Mouse (Mus musculus): Measurements from ENCODE around the gene Rps6ka1. TPM values are rescaled to one million over a fixed set of nuclear protein-coding genes. Genes with fewer than 3 reads are reported as not detected.

The Rps6ka1 gene
- polyA plus RNA-seq, 1 experiment from 2014 or later, result 25.3 TPM

DNA sequence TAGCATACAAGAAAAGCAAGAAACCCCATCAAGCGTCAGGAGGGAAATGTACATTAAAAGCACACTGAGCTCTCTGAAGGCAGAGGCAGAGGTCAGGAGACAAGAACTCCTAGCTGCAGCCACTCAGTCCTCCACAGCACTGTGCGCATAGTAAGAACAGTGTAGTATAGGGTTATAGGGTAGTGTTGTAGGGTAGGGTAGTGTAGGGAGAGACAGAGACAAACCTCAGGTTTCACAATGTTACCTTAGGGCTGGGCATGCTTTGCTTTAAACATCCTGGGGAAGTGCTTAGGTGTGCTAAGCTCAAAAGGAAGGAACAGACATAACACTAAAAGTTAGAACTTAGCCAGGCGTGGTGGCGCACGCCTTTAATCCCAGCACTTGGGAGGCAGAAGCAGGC, 52.4 kb downstream of the Rps6ka1 start:
- no peak for ATAC-seq (ENCODE audit: low FRiP score)
- no peak overlapping the region for H3K27ac ChIP-seq
- WGBS, result 96% methylated on average over 5 of the region's 5 CpGs

DNA sequence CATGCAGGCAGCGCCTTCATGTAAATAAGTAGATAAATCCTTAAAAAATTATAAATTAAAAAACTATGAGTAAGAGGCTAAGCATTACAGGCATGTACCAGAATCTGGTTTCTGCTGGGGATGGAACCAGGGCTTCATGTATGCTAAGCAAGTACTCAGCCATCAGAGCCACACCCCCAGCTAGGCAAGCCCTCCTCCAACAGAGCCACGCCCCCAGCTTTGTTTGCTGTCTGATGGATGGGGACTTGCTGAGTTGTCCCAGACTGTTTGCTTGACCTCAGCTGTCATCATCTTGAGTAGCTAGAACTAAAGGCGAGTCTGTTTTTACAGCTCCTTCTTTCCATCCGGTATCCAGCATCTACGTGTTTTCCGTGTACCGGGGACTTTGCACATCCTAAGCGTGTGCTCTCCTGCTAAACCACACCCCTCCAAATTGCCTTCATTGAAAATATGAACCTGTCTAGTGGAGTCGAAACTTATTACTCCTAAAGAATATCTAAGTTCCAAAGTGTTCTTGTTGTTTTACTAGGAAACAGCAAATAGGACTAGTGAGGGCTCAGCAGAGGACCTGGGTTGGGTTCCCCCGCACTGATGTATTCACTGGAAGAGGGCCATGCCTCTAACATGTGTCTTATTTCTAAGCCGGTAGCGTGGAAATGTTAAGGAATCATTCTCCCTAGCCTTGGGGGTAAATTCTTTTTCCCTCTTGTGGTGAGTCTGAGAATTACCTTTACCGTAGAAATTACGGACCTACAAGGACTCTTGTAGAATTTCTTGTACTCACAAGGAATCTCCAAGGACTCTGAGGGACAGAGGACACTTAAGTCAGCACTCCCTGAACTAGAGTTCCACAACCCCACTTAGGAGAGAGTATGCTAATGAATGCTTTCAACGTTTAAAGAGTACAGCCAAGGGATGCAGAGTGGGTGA, 54.4 kb downstream of the Rps6ka1 start:
- H3K9ac ChIP-seq, result no peak overlapping the region
- H3K4me3 ChIP-seq (replicated peaks; ENCODE audit: low read length), result no peak overlapping the region
- 68% methylated on average over 15 of the region's 15 CpGs for WGBS
- H3K4me1 ChIP-seq (replicated peaks; ENCODE audit: control insufficient read depth, insufficient read depth, low read length), result no peaks in the 10 kb centered on the region
- no peak overlapping the region for H3K27ac ChIP-seq
- H3K9me3 ChIP-seq (ENCODE audit: control insufficient read depth, low read length), result no peaks in the 10 kb centered on the region
- H3K4me2 ChIP-seq (replicated peaks), result no peak overlapping the region
- H3K27me3 ChIP-seq (ENCODE audit: control insufficient read depth, insufficient read depth, low read length), result no peaks in the 10 kb centered on the region
- no peak for ATAC-seq (ENCODE audit: low FRiP score)
- no peaks in the 10 kb centered on the region for H3K36me3 ChIP-seq (replicated peaks; ENCODE audit: control insufficient read depth, insufficient read depth)
- DNase-seq (ENCODE audit: low spot score), result no peak

More for the DNA sequence above, 52.4 kb downstream of the Rps6ka1 start:
- H3K4me2 ChIP-seq (replicated peaks), result no peak overlapping the region
- H3K9ac ChIP-seq, result no peak overlapping the region
- no peaks in the 10 kb centered on the region for H3K27me3 ChIP-seq (ENCODE audit: control insufficient read depth, insufficient read depth, low read length)
- H3K4me3 ChIP-seq (replicated peaks; ENCODE audit: low read length), result no peak overlapping the region
- H3K36me3 ChIP-seq (replicated peaks; ENCODE audit: control insufficient read depth, insufficient read depth), result no peaks in the 10 kb centered on the region
- H3K4me1 ChIP-seq (replicated peaks; ENCODE audit: control insufficient read depth, insufficient read depth, low read length), result no peaks in the 10 kb centered on the region
- no peaks in the 10 kb centered on the region for H3K9me3 ChIP-seq (ENCODE audit: control insufficient read depth, low read length)
- DNase-seq (ENCODE audit: low spot score), result no peak

DNA sequence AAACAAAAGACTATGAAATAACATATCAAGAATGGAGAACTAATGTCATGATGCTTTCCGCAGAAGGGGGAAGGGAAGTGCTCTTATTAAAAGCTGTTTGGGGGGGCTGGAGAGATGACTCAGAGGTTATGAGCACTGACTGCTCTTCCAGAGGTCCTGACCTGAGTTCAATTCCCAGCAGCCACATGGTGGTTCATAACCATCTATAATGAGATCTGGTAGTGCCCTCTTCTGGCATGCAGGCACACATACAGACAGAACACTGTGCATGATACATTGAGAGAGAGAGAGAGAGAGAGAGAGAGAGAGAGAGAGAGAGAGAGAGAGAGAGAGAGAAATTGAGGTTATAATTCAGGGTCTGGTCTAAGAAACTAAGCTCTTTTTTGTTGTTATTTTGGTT, 57.1 kb downstream of the Rps6ka1 start:
- no peak for DNase-seq (ENCODE audit: low spot score)
- H3K36me3 ChIP-seq (replicated peaks; ENCODE audit: control insufficient read depth, insufficient read depth), result no peaks in the 10 kb centered on the region
- H3K9me3 ChIP-seq (ENCODE audit: control insufficient read depth, low read length), result no peaks in the 10 kb centered on the region
- ATAC-seq (ENCODE audit: low FRiP score), result no peak
- H3K4me3 ChIP-seq (replicated peaks; ENCODE audit: low read length), result no peak overlapping the region
- H3K9ac ChIP-seq, result no peak overlapping the region
- H3K27me3 ChIP-seq (ENCODE audit: control insufficient read depth, insufficient read depth, low read length), result 0 out of 2 replicates have a peak, but pooled peaks cover 6% of the 10 kb centered on the region
- WGBS, result 100% methylated on average over 1 of the region's 1 CpGs
- H3K27ac ChIP-seq, result no peak overlapping the region
- no peaks in the 10 kb centered on the region for H3K4me1 ChIP-seq (replicated peaks; ENCODE audit: control insufficient read depth, insufficient read depth, low read length)
- H3K4me2 ChIP-seq (replicated peaks), result no peak overlapping the region

DNA sequence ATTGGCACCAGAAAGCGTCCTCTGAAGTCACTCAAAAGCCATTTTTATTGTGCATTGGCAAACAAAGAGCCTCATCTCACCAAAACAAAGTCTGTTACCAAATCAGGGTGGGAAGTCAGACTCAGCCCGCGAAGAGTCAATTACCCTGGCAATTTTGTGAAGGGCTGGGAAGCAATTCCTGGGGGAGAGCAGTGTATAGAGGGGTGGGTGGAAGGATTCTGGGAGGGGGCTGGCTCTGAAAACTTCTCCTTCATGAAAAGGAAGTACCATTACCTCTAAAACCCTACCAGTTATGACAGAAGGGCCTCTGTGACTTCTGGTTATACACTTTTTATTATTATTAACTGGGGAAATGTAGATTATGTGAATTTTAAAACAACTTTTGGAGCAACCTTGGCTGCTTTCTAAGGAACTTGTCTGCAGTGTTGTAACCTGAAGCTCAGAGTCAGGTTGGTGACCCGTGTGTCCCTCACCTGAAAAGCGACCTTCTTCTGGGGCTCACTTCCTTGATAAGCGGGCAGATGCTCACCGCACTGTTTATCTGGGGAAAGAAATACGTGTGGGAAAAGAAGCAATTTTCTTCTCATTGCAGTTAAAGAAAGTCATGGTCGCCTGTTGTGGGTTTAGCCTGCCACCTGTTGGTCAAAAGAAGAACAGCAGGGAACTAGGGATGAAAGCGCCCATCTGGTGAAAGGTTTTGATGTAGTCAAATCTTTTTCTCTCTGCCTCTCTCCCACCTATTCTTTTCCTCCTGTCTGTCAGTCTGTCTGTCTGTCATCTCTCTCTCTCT, 58.1 kb downstream of the Rps6ka1 start:
- Histone ChIP-seq H3K9me3 (ENCODE audit: control insufficient read depth, low read length) (no peaks in the 10 kb centered on the region), H3K9ac (no peak overlapping the region), H3K4me1 (replicated peaks; ENCODE audit: control insufficient read depth, insufficient read depth, low read length) (no peaks in the 10 kb centered on the region), H3K4me2 (replicated peaks) (no peak overlapping the region), H3K4me3 (replicated peaks; ENCODE audit: low read length) (no peak overlapping the region), H3K36me3 (replicated peaks; ENCODE audit: control insufficient read depth, insufficient read depth) (no peaks in the 10 kb centered on the region), H3K27me3 (ENCODE audit: control insufficient read depth, insufficient read depth, low read length) (0 out of 2 replicates have a peak, but pooled peaks cover 6% of the 10 kb centered on the region), H3K27ac (no peak overlapping the region)
- WGBS, result 4% methylated on average over 10 of the region's 10 CpGs
- ATAC-seq (ENCODE audit: low FRiP score) (no peak), DNase-seq (ENCODE audit: low spot score) (peak; percentile 85)

DNA sequence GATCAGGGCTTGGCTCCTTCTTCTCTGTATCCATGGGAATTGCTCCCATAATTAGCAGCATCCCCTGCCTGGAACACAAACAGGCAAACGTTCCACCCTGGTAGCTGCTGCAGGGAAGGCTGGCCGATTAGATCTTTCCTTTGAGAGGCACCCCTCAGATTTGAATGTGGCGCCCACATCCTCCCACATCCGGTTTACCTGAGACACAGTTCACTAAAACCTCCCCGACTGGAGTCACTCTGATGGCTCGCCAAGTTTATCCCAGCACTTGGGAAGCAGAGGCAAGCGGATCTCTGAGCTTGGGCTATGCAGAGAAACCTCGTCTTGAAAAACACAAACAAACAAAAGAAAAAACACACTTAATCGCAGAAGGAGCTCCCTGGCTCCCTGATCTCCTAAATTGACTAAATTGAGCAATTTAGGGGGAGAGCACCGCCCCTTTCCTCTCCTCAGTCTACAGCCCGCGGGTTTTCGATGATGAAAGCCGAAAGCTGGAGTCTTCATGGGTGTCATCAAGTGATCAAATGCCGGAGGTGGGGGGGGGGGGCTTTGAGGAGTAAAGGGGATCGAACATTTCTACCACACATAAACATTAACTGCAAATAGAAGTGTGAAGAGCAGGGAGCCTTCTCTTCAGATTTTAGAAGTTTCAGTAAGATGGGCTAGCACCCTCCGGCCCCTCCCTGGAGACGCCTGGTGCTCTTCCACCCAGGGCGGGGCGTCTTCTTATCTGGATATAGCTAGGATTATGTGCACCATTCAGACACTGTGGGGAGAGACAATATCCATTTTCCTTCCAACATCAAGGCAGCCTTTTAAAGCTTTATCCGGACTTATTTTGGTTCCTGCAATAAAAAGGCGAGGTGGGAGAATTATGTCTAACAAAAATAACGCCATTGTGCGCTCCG, 59.5 kb downstream of the Rps6ka1 start:
- Histone ChIP-seq H3K27ac (no peak overlapping the region), H3K9me3 (ENCODE audit: control insufficient read depth, low read length) (no peaks in the 10 kb centered on the region), H3K36me3 (replicated peaks; ENCODE audit: control insufficient read depth, insufficient read depth) (no peaks in the 10 kb centered on the region), H3K4me3 (replicated peaks; ENCODE audit: low read length) (no peak overlapping the region), H3K27me3 (ENCODE audit: control insufficient read depth, insufficient read depth, low read length) (0 out of 2 replicates have a peak, but pooled peaks cover 6% of the 10 kb centered on the region), H3K9ac (no peak overlapping the region), H3K4me2 (replicated peaks) (no peak overlapping the region), H3K4me1 (replicated peaks; ENCODE audit: control insufficient read depth, insufficient read depth, low read length) (no peaks in the 10 kb centered on the region)
- ATAC-seq (ENCODE audit: low FRiP score), result no peak
- 43% methylated on average over 25 of the region's 25 CpGs for whole genome bisulfite sequencing
- no peak for DNase-seq (ENCODE audit: low spot score)

DNA sequence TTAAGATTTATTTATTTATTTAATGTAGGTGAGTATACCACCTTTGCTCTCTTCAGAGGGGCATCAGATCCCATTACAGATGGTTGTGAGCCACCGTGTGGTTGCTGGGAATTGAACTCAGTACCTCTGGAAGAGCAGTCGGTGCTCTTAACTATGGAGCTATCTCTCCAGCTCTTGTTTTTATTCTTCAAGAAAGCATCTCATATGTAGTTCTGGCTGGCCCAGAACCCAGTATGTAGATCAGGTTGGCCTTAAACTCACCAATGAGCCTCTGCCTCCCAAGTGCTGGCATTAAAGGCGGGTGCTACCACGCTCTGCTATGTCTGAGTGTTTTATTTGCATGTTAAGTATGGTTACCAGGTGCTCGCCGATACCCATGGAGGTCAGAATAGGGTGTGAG, 60.2 kb downstream of the Rps6ka1 start:
- 90% methylated on average over 6 of the region's 6 CpGs for WGBS
- no peaks in the 10 kb centered on the region for H3K9me3 ChIP-seq (ENCODE audit: control insufficient read depth, low read length)
- no peak overlapping the region for H3K4me2 ChIP-seq (replicated peaks)
- no peak for DNase-seq (ENCODE audit: low spot score)
- H3K27me3 ChIP-seq (ENCODE audit: control insufficient read depth, insufficient read depth, low read length), result 0 out of 2 replicates have a peak, but pooled peaks cover 6% of the 10 kb centered on the region
- no peak overlapping the region for H3K27ac ChIP-seq
- no peak for ATAC-seq (ENCODE audit: low FRiP score)
- no peaks in the 10 kb centered on the region for H3K36me3 ChIP-seq (replicated peaks; ENCODE audit: control insufficient read depth, insufficient read depth)
- no peaks in the 10 kb centered on the region for H3K4me1 ChIP-seq (replicated peaks; ENCODE audit: control insufficient read depth, insufficient read depth, low read length)
- no peak overlapping the region for H3K9ac ChIP-seq
- H3K4me3 ChIP-seq (replicated peaks; ENCODE audit: low read length), result no peak overlapping the region

DNA sequence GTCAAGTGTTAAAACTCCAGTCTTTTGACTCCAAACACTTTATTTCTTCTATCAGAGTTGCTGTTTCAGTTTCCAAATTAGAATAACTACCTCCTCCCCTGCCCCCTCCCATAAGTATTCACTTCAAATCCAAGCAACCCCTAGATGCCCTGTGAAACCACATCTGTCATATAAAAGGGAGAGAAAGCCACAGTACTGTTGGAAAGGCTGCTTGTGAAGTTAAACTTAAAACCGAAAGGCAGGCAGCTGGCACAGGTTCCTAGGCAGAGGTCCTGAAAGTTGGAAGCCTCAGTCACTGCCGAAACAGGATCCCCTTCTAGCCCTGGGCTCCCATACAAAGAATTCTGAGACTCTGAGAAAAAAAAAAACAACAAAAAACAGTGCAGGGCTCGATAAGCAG, 61.9 kb downstream of the Rps6ka1 start:
- H3K4me1 ChIP-seq (replicated peaks; ENCODE audit: control insufficient read depth, insufficient read depth, low read length), result no peaks in the 10 kb centered on the region
- no peak overlapping the region for H3K27ac ChIP-seq
- no peak overlapping the region for H3K4me3 ChIP-seq (replicated peaks; ENCODE audit: low read length)
- no peak overlapping the region for H3K9ac ChIP-seq
- no peak overlapping the region for H3K4me2 ChIP-seq (replicated peaks)
- DNase-seq (ENCODE audit: low spot score) (no peak), ATAC-seq (ENCODE audit: low FRiP score) (no peak)
- no peaks in the 10 kb centered on the region for H3K36me3 ChIP-seq (replicated peaks; ENCODE audit: control insufficient read depth, insufficient read depth)
- H3K27me3 ChIP-seq (ENCODE audit: control insufficient read depth, insufficient read depth, low read length), result 0 out of 2 replicates have a peak, but pooled peaks cover 6% of the 10 kb centered on the region
- 54% methylated on average over 3 of the region's 3 CpGs for WGBS
- H3K9me3 ChIP-seq (ENCODE audit: control insufficient read depth, low read length), result no peaks in the 10 kb centered on the region

DNA sequence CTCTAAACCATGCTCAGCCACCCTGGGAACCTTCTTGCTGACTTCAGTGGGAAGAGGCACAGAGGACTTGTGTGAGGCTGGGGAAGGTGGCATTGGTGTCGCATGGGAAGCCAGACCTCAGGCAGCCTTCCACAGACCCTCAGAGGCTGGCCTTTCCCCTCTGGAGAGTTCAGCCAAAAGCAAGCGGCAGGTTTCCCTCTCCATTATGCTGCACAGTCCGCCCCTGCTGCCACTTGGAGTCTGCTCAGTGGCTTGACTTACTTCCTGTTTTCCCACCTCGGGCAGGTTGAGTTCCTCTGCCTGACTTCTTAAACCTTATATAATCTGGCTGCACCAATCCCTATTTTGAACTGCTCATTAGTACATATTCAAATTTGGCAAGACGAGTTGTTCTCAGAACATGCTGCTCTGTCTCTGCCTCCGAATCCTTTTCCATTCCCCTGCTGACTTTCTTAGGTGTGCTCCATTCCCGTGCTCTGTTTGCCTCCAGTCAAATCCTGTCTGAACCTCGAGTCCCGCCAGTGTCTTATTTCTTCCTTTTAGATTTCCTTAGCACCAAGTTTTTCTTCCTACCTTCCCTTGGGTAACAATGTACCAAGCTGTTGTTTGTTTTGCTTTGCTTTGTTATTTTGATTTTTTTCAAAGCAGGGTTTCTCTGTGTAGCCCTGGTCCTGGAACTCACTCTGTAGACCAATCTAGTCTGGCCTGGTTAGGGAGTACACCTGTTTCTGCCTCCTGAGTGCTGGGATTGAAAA, 66.6 kb downstream of the Rps6ka1 start:
- H3K9me3 ChIP-seq (ENCODE audit: control insufficient read depth, low read length), result no peaks in the 10 kb centered on the region
- no peaks in the 10 kb centered on the region for H3K36me3 ChIP-seq (replicated peaks; ENCODE audit: control insufficient read depth, insufficient read depth)
- no peaks in the 10 kb centered on the region for H3K27me3 ChIP-seq (ENCODE audit: control insufficient read depth, insufficient read depth, low read length)
- 0 out of 2 replicates have a peak, but pooled peaks cover 2% of the 10 kb centered on the region for H3K4me1 ChIP-seq (replicated peaks; ENCODE audit: control insufficient read depth, insufficient read depth, low read length)
- H3K9ac ChIP-seq, result no peak overlapping the region
- H3K27ac ChIP-seq, result peak overlapping the region; percentile 47; the same call in 1 of the 2 replicates
- whole genome bisulfite sequencing, result 46% methylated on average over 9 of the region's 9 CpGs
- ATAC-seq (ENCODE audit: low FRiP score), result no peak
- H3K4me3 ChIP-seq (replicated peaks; ENCODE audit: low read length), result no peak overlapping the region
- no peak overlapping the region for H3K4me2 ChIP-seq (replicated peaks)
- DNase-seq (ENCODE audit: low spot score), result no peak

Measured in hindbrain, embryonic 14.5 days (tissue).